Mouse (Mus musculus): ENCODE measurements around the gene Mgat4d. TPM values are rescaled to one million over a fixed set of nuclear protein-coding genes. Genes with fewer than 3 reads are reported as not detected.

Gene Mgat4d
- total and polyA plus RNA-seq, 2 experiments, result not detected

DNA sequence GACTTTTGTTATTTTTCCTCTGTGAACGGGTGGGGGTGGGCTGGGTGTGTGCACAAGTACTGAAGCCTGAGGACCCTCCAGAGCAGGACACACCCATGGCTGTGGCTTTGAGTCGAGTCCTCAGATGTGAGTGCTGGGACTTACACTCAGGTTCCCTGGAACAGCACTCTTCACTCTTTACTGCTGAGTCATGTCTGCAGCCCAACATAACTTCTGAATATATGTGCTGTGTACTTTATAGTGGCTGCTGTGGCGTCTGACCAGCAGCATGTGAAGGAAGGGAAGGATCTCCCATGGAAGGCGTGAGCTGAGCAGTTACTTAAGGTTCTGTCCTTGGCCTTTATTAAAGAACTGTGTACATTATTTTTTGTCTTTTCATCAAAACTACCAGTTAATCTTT, 31.9 kb downstream of the Mgat4d start:
- TF ChIP-seq CTCF (IDR thresholded peaks at IDR 0.05; ENCODE audit: low read depth, low read length), result no peak
- no peak for TF ChIP-seq POLR2A (IDR thresholded peaks at IDR 0.05; ENCODE audit: extremely low read depth, insufficient read depth, low read length)
- Histone ChIP-seq H3K4me1 (ENCODE audit: control insufficient read depth, insufficient read depth, low read length) (no peaks in the 10 kb centered on the region), H3K4me3 (ENCODE audit: insufficient read depth, low read depth, low read length) (no peak overlapping the region), H3K79me2 (ENCODE audit: control insufficient read depth, insufficient read depth, low read length) (no peaks in the 10 kb centered on the region), H3K36me3 (ENCODE audit: control insufficient read depth, insufficient read depth, low read length) (no peaks in the 10 kb centered on the region), H3K27ac (replicated peaks; ENCODE audit: insufficient read depth, low read depth, low read length) (no peak overlapping the region), H3K27me3 (ENCODE audit: control insufficient read depth, insufficient read depth, low read length) (no peaks in the 10 kb centered on the region), H3K9ac (ENCODE audit: low read depth, low read length) (no peak overlapping the region)
- WGBS, result 63% methylated on average over 4 of the region's 4 CpGs
- DNase-seq (ENCODE audit: extremely low read depth, low read depth, low spot score), result no peak

DNA sequence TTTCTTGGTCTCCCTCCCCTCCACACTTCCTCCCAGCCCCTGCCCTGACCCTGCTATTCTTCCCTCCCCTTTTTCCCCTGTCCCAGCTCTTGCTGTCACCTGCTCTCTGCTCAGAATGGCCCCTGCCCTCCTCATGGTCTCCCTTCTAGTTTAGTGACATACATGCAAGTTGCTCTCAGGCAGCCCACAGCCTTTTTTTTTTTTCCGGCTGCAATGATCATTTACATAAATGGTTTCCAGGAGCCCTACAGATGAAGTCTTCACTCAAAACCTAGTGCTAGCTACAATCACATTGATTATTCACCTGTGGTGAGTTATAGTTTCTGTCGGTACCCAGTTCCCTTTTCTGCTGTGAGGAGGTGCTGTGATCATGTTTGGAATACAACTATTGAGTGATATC, 32.7 kb downstream of the Mgat4d start:
- no peak for DNase-seq (ENCODE audit: extremely low read depth, low read depth, low spot score)
- no peaks in the 10 kb centered on the region for H3K79me2 ChIP-seq (ENCODE audit: control insufficient read depth, insufficient read depth, low read length)
- H3K9ac ChIP-seq (ENCODE audit: low read depth, low read length), result no peak overlapping the region
- 84% methylated on average over 2 of the region's 2 CpGs for WGBS
- H3K4me3 ChIP-seq (ENCODE audit: insufficient read depth, low read depth, low read length), result no peak overlapping the region
- H3K27ac ChIP-seq (replicated peaks; ENCODE audit: insufficient read depth, low read depth, low read length), result no peak overlapping the region
- H3K27me3 ChIP-seq (ENCODE audit: control insufficient read depth, insufficient read depth, low read length), result no peaks in the 10 kb centered on the region
- H3K4me1 ChIP-seq (ENCODE audit: control insufficient read depth, insufficient read depth, low read length), result no peaks in the 10 kb centered on the region
- TF ChIP-seq POLR2A (IDR thresholded peaks at IDR 0.05; ENCODE audit: extremely low read depth, insufficient read depth, low read length), result no peak
- TF ChIP-seq CTCF (IDR thresholded peaks at IDR 0.05; ENCODE audit: low read depth, low read length), result no peak
- H3K36me3 ChIP-seq (ENCODE audit: control insufficient read depth, insufficient read depth, low read length), result no peaks in the 10 kb centered on the region

DNA sequence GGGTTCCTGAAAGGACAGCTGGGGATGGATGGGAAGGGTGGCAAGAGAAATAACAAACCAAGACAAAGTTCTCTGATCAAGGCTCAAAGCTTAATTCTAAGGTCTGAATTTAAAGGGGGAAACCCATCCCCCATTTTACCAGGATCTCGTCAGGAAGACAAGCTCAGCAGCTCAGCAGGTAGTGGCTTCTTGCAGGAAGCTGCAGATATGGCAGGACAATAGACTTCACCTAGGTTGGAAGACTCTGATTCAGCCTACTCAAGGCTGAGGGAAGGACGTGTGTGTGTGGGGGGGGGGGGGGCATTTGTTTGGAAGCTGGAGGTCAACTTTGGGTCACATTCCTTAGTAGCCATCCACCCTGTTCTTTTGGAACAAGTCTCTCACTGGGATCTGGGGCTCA, 34.6 kb downstream of the Mgat4d start:
- no peaks in the 10 kb centered on the region for H3K27me3 ChIP-seq (ENCODE audit: control insufficient read depth, insufficient read depth, low read length)
- DNase-seq (ENCODE audit: extremely low read depth, low read depth, low spot score), result no peak
- no peaks in the 10 kb centered on the region for H3K79me2 ChIP-seq (ENCODE audit: control insufficient read depth, insufficient read depth, low read length)
- H3K4me1 ChIP-seq (ENCODE audit: control insufficient read depth, insufficient read depth, low read length), result no peaks in the 10 kb centered on the region
- no peak overlapping the region for H3K4me3 ChIP-seq (ENCODE audit: insufficient read depth, low read depth, low read length)
- no peak overlapping the region for H3K9ac ChIP-seq (ENCODE audit: low read depth, low read length)
- H3K27ac ChIP-seq (replicated peaks; ENCODE audit: insufficient read depth, low read depth, low read length), result no peak overlapping the region
- H3K36me3 ChIP-seq (ENCODE audit: control insufficient read depth, insufficient read depth, low read length), result no peaks in the 10 kb centered on the region
- WGBS, result 27% methylated on average over 2 of the region's 2 CpGs
- TF ChIP-seq CTCF (IDR thresholded peaks at IDR 0.05; ENCODE audit: low read depth, low read length), result no peak
- TF ChIP-seq POLR2A (IDR thresholded peaks at IDR 0.05; ENCODE audit: extremely low read depth, insufficient read depth, low read length), result no peak

DNA sequence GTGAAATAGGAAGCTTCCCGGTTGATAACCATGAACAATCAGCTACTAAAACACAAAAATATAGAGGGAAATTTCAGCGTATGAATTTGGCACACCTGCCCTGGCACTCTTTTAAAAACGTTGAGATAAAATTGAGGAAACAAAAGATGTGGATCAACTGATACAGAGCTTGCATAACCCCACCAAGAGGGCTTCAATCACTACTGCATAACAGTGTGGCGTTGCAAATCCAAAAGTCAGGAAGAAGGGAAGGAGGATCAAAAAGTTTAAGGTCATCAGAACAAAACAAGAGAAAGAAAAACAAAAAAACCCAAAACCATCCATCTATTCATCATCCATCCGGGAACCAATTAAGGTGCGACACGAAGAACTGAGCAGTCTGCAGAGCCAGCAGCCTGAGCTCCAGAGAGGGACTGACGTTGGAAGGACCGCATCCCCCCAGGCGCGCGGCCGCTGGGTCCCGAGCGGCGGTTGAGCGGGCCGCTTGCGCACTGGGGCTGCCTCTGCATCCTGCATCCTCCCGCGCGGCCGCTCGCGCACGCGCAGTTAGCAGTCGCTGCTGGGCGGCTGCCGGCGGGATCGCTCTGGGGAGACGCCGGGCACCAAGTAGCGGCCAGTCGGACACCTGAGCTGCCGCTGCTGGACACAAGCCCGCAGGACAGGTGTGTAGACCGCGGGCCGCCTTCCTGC, 41.2 kb downstream of the Mgat4d start, which contains the start of gene Clgn:
Clgn (plus strand) TSS at position 552 of the 690 bp plus-strand sequence.
- WGBS, result 7% methylated on average over 41 of the region's 41 CpGs
- no peak within 1 kb of the TSS for H3K9ac ChIP-seq (ENCODE audit: low read depth, low read length)
- no peaks in the 10 kb centered on the region for H3K36me3 ChIP-seq (ENCODE audit: control insufficient read depth, insufficient read depth, low read length)
- no peaks in the 10 kb centered on the region for H3K79me2 ChIP-seq (ENCODE audit: control insufficient read depth, insufficient read depth, low read length)
- H3K27me3 ChIP-seq (ENCODE audit: control insufficient read depth, insufficient read depth, low read length), result peaks cover 8% of the 10 kb centered on the region; the same call in 1 of the 2 replicates
- no peak for TF ChIP-seq CTCF (IDR thresholded peaks at IDR 0.05; ENCODE audit: low read depth, low read length)
- TF ChIP-seq POLR2A (IDR thresholded peaks at IDR 0.05; ENCODE audit: extremely low read depth, insufficient read depth, low read length), result no peak
- no peaks in the 10 kb centered on the region for H3K4me1 ChIP-seq (ENCODE audit: control insufficient read depth, insufficient read depth, low read length)
- no peak within 1 kb of the TSS for H3K27ac ChIP-seq (replicated peaks; ENCODE audit: insufficient read depth, low read depth, low read length)
- no peak within 1 kb of the TSS for H3K4me3 ChIP-seq (ENCODE audit: insufficient read depth, low read depth, low read length)
- no peak for DNase-seq (ENCODE audit: extremely low read depth, low read depth, low spot score)

DNA sequence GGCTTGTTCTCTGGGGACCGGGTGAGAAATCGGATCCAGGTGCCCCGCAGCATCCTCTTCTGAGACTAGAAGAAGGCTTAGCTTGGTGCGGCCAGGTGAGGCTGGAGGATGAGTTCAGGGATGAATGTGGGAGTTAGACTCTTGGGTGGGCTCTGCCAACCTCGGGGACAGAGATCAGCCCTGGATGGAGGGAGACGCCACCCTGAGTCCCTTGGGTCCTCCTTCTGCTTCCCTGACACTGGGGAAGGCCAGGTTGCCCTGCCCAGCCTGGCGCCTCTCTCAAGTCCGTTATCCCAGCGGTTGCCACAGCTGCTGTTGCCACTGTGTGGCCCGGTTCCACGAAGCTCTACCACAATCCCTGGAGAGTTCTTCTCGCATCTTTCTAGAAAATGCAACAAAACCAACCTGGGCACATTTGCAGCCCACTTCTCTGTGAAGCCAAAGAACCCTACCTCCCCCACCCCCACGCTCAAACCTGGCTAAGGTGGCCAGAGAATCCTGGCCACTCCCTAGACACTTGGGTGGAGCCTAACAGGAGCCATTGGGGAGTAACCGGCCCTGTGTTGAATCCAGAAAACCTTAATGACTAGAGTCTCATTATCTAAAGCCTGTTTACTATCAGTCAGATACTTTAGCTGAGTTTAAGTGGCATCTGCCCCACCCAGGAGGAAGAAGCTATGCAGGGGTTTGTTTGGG, 41.9 kb downstream of the Mgat4d start:
- Histone ChIP-seq H3K27ac (replicated peaks; ENCODE audit: insufficient read depth, low read depth, low read length) (no peak overlapping the region), H3K4me1 (ENCODE audit: control insufficient read depth, insufficient read depth, low read length) (no peaks in the 10 kb centered on the region), H3K79me2 (ENCODE audit: control insufficient read depth, insufficient read depth, low read length) (no peaks in the 10 kb centered on the region), H3K9ac (ENCODE audit: low read depth, low read length) (no peak overlapping the region), H3K36me3 (ENCODE audit: control insufficient read depth, insufficient read depth, low read length) (no peaks in the 10 kb centered on the region), H3K27me3 (ENCODE audit: control insufficient read depth, insufficient read depth, low read length) (peaks cover 8% of the 10 kb centered on the region; the same call in 1 of the 2 replicates), H3K4me3 (ENCODE audit: insufficient read depth, low read depth, low read length) (no peak overlapping the region)
- TF ChIP-seq CTCF (IDR thresholded peaks at IDR 0.05; ENCODE audit: low read depth, low read length), result no peak
- TF ChIP-seq POLR2A (IDR thresholded peaks at IDR 0.05; ENCODE audit: extremely low read depth, insufficient read depth, low read length), result no peak
- no peak for DNase-seq (ENCODE audit: extremely low read depth, low read depth, low spot score)
- WGBS, result 17% methylated on average over 14 of the region's 14 CpGs

DNA sequence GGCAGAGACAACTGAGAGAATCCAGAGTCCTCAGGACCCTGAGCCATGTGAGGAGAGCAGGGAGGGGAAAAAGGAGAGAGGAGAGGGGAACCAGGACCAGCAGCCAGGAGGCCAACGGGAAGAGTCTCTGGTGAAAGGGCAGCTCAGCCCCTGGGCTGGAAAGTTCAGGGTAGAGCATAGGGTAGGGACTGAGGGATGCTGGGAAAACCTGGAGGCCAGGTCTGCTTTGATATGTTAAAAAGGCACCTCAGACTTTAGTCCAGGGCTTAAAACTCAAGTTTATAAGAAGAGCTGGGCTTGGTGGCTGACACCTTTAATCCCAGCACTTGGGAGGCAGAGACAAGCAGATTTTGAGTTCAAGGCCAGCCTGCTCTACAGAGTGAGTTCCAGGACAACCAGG, 44.2 kb downstream of the Mgat4d start:
- Histone ChIP-seq H3K9ac (ENCODE audit: low read depth, low read length) (no peak overlapping the region), H3K27me3 (ENCODE audit: control insufficient read depth, insufficient read depth, low read length) (peaks cover 8% of the 10 kb centered on the region; the same call in 1 of the 2 replicates), H3K27ac (replicated peaks; ENCODE audit: insufficient read depth, low read depth, low read length) (no peak overlapping the region), H3K4me3 (ENCODE audit: insufficient read depth, low read depth, low read length) (no peak overlapping the region), H3K4me1 (ENCODE audit: control insufficient read depth, insufficient read depth, low read length) (no peaks in the 10 kb centered on the region), H3K36me3 (ENCODE audit: control insufficient read depth, insufficient read depth, low read length) (no peaks in the 10 kb centered on the region), H3K79me2 (ENCODE audit: control insufficient read depth, insufficient read depth, low read length) (no peaks in the 10 kb centered on the region)
- 87% methylated on average over 1 of the region's 1 CpGs for WGBS
- TF ChIP-seq CTCF (IDR thresholded peaks at IDR 0.05; ENCODE audit: low read depth, low read length) (no peak), POLR2A (IDR thresholded peaks at IDR 0.05; ENCODE audit: extremely low read depth, insufficient read depth, low read length) (no peak)
- no peak for DNase-seq (ENCODE audit: extremely low read depth, low read depth, low spot score)

Measured in liver, adult 2 months (tissue).